Mouse (Mus musculus): Measurements from ENCODE around the gene Lgr4.

Gene Lgr4

GRCm38 (mm10) chr2:109921298-109922035 is 4.0 kb downstream of the Lgr4 start:
- no peak for ATAC-seq (ENCODE audit: low TSS enrichment)

DNA sequence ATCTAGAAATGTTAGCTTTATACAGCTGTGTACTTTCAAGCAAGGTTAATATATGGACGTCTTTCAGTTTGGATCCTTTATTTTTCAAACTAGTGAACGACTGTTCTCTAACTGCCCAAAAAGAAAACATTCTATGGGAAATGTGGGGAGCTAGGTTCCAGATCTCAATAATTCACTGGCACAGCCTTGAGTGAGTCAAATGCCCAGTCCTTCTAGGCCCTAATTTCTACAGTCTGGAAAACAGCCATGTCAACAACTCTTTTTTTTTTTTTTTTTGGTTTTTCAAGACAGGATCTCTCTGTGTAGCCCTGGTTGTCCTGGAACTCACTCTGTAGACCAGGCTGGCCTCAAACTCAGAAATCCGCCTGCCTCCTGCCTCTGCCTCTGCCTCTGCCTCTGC is 4.9 kb downstream of the Lgr4 start:
- ATAC-seq (ENCODE audit: low TSS enrichment) = no peak

DNA sequence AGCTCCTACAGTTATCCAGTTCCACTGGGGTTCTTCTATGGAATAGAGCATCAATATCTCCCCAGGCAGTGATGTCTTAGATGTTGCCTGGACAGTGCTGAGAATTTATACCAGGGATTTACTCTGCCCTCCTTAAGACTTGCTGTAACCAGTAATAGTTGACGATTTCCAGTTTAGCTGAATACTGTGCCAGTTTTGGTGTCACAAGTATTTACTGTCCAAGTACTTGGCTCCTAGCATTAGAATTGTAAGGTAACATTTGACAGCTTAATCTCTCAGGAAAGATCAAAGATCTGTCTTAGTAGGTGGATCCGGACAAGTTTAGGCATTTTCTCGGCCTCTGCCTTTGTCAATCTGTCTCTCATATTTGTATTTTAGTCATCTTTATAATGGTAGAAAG is 5.6 kb downstream of the Lgr4 start:
- ATAC-seq (ENCODE audit: low TSS enrichment) = no peak

GRCm38 (mm10) chr2:109923945-109924344 is 6.5 kb downstream of the Lgr4 start:
- no peak for ATAC-seq (ENCODE audit: low TSS enrichment)

DNA sequence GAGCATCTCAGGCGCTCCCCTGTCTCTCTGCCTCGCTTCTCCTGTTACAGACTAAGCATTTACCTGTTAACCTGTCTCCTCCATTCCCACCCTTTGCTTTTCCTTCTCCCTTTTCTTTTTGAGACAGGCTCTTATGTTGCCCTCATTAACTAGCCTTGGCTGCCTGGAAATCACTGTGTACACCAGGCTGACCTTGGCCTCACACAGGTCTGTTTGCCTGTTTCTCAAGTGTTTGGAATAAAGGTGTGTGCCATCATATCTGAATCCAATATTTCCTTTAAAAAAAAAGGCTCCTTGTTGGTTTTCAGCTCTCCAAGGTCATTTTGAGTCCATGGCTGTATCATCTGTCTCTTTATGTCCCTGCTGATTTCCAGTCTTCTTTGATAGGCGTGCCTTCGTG is 9.5 kb downstream of the Lgr4 start:
- ATAC-seq (ENCODE audit: low TSS enrichment) = no peak

- no peak for ATAC-seq (ENCODE audit: low TSS enrichment)
These were observed 10.0 kb downstream of the Lgr4 start for GRCm38 (mm10) chr2:109927446-109927845.

DNA sequence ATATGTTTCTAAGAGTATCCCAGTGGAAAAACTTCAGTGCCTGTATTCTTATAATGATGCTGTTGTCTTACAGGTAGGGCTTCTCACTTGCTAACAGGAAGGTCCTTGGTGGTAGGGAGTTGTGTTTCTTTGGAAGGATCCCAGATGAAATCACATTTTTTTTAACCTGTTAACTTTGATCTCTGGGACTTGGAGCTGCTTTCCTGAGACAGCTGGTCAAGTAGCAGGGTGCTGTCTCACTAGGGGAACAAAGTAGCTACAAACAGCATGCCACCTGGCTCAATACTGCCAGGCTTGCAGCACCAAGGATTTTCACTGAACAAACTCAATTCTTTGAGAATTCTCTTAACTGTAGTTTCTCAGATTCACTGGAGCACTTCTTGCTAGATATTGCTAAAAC is 10.4 kb downstream of the Lgr4 start:
- no peak for ATAC-seq (ENCODE audit: low TSS enrichment)

DNA sequence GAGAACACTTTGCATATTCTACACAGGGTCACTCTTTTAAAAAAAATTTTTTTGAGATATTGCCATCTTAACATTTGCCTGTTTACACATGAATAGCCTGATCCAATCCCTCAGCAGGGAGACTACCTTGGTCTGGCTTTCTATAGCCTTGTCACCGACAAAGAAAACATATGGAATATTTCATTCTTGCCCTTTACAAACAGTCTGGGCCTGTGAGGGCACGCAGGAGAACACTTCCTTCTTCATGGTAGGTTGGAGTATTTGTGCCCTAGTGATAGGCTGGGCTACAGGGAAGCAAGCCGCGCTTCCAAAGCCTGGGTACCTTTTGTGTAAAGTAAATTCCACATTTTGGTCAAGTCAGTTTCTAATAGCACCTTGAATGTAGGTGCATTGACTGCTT is 11.3 kb downstream of the Lgr4 start:
- no peak for ATAC-seq (ENCODE audit: low TSS enrichment)

- no peak for ATAC-seq (ENCODE audit: low TSS enrichment)
These were observed 11.8 kb downstream of the Lgr4 start for GRCm38 (mm10) chr2:109929256-109929655.

DNA sequence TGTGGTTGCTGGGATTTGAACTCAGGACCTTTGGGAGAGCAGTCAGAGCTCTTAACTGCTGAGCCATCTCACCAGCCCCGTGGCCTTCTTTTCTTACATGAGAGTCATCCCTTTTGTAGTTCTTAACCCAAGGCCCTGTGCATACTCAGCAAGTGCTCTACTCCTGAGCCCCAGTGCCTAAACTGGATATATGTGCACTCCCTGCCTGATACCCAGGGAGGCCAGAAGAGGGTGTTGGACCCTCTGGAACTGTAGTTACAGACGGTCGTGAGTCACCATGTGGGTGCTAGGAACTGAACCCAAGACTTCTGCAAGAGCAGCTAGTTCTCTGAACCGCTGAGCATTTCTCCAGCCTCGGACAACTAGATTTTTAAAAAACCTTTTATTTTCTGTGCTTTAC is 12.9 kb downstream of the Lgr4 start:
- ATAC-seq (ENCODE audit: low TSS enrichment) = no peak

DNA sequence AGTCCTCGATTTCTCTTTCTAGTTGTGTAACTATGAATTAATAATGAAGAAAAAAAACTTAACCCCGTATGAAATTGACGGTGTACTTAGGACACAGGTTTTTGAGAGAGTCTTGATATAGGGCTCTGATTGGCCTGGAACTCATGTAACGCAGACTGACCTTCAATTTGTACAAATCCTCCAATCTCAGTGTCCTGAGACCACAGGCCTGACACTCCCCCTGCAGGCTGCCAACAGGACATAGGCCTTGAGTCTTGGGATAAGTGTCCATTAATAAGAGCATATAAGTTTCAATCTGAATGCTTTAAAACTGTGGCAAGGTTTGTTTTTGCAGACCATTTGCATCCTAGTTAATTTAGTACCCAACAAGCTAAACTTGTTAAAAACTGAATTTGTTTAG is 13.3 kb downstream of the Lgr4 start:
- ATAC-seq (ENCODE audit: low TSS enrichment) = no peak

DNA sequence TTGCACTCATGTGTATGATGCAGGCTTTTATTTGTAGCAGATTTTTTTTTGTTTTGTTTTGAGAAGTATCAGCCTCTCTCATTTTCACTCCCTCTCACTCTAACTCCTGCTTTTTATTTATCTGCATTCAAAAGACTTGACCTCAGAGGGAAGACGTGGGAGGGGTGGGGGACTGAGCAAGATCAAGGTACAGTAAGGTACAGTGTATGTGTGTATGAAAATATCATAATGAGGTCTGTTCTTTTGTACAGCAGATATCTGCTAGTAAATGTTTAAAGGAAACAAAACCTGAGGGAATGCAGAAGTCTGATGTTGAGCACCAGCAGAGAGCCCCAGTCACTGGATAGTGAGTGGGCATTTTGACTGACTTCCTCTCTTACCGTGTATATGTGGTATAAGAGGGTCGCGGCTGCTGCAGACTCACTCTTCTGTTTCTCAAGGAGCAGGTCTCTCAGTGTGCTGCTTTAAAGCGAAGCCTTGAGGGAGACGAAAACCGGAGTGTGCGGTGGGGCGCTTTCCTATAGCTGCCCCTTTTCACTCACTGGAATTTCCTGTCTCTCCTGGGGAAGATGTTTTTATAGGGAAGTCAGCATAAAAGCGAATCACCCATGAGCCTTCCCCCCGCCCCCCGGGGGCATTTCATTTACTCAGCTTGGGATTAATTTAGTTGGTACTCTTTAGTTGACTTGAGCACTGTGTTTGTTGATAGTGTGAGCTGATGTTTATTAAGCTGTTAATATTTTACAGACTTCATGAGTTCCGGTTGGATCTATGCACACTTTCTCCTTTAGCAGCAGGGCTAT is 14.7 kb downstream of the Lgr4 start:
- no peak for ATAC-seq (ENCODE audit: low TSS enrichment)

GRCm38 (mm10) chr2:109933151-109933550 is 15.7 kb downstream of the Lgr4 start:
- ATAC-seq (ENCODE audit: low TSS enrichment) = no peak

DNA sequence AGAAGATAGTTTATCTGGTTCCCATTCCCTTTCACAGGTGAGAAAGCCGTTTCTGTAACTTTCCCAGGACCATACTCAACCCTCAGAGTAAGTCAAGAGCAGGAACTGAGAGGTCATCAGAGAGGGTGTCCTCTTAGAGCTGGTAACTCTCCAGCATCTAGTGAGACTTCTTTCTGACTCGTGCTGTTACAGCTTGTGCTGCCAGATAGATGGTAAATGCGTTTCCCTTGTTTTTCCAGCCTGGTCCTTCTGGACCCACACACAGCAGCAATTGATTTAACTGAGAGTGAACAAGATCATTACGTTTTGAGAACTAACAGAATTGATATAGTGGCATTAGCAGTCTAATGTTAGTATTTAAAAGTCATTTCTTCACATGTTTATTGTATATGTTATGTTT is 16.6 kb downstream of the Lgr4 start:
- no peak for ATAC-seq (ENCODE audit: low TSS enrichment)

DNA sequence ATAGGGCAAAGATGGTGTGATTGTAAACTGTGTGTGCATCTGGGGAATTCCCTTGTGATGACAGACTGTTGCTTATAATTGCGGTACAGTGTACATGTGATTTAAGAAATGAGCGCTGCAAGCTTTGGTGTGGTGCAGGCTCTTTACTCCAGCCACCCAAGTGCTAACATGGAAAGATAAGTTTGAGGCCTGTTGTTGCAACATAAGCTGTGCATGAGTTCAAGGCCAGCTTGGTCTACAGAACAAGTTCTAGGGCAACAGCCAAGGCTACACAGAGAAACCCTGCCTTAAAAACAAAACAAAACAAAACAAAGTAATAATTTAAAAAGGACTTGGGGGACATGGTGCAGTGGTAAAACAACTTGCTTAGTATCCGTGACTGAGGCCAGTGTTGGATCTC is 17.7 kb downstream of the Lgr4 start:
- ATAC-seq (ENCODE audit: low TSS enrichment) = no peak

DNA sequence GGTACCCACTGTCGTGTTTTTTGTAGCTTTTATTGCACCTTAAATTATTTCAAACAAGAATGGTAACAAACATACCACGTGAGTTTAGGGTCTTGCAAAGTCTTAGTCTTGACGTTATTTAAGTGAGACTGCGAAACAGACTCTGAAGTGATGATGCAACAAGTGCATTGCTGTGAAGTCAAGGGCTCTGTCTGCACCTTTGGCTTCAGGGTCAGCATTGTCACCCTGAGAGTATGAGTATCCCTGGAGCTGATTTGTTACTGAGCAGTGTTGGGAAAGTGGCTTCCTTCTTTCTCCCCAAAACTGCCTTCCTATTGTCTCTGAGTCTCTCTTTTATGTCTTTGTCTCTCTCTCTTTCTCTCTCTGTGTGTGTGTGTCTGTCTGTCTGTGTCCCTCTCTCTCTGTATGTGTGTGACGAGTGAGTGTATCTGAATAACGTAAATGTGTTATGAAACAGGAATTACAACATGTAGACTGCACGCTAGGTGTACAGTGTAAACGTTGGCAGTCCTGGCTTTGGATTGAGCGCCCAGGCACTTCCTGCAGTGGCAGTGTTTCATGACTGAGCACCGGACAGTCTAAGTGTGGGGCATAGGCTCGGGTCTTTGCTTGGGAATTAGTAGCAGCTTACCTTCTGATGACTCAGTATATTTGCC is 18.4 kb downstream of the Lgr4 start:
- ATAC-seq (ENCODE audit: low TSS enrichment) = no peak

GRCm38 (mm10) chr2:109936410-109936755 is 18.9 kb downstream of the Lgr4 start:
- ATAC-seq (ENCODE audit: low TSS enrichment) = no peak

- no peak for ATAC-seq (ENCODE audit: low TSS enrichment)
These were observed 24.6 kb downstream of the Lgr4 start for GRCm38 (mm10) chr2:109941973-109942444.

- ATAC-seq (ENCODE audit: low TSS enrichment) = peak; percentile 78
These were observed 25.5 kb downstream of the Lgr4 start for GRCm38 (mm10) chr2:109942810-109943570.

- no peak for ATAC-seq (ENCODE audit: low TSS enrichment)
These were observed 27.5 kb downstream of the Lgr4 start for GRCm38 (mm10) chr2:109944995-109945394.

DNA sequence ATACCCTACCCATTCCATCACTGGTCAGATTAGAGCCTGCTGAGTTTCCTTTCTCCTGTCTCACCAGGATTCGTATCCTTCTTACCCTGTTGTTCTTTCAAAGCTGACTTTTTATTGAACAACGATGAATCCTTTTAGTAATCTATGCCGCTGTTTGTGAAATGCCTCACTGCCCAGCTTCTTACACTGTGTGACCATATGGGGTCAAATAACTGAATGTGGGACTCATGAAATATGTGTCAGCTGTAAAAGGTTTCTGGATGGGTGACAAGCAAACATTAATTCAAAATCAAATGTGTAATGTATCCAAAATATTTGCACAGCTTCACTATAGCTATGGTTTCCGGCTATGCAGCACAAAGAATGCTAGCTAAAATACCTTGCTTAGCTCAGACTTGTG is 28.1 kb downstream of the Lgr4 start:
- ATAC-seq (ENCODE audit: low TSS enrichment) = no peak

GRCm38 (mm10) chr2:109946426-109946825 is 29.0 kb downstream of the Lgr4 start:
- no peak for ATAC-seq (ENCODE audit: low TSS enrichment)

All from frontal cortex, adult (tissue).